Mouse (Mus musculus) heart, adult 11 months (tissue): ENCODE measurements around the gene Fmo1.

Experiments used
- DNase-seq: peaks from one replicate; pipeline ENCODE4 v3.0.0; 2022

The Fmo1 gene

DNA sequence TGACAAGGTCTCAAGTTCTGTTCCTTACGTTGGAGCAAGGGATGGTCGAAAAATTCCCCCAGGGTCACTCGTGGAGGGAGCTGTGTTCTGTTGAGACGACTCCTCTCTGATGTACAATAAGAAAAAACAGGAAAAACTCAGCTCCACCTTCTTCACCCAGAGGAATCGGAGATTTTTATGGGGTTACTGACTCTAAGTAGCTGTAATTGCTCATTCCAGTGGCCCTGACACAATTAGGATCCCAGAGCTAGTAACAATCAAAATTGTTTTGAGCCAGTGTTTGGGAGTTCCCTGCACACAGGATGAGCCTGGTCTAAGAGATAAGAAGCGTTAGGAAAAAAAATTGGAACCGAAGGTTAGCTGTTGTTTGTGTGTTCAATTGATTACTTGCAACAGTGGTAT lies at the start of gene Fmo1:
Gene Fmo1 (minus strand): TSS at position 331 of the 402 bp plus-strand sequence.
- DNase-seq: peak; percentile 96

- no peak for DNase-seq
These were observed 48.6 kb upstream of the Fmo1 start for GRCm38 (mm10) chr1:162914932-162915556.

GRCm38 (mm10) chr1:162912085-162912484 lies 45.7 kb upstream of the Fmo1 start:
- DNase-seq: no peak

GRCm38 (mm10) chr1:162901879-162902278 lies 35.5 kb upstream of the Fmo1 start:
- DNase-seq: no peak

GRCm38 (mm10) chr1:162897838-162898811 lies 31.7 kb upstream of the Fmo1 start, which contains the start of gene Fmo2:
TSS of gene Fmo2 (minus strand) at chr1:162898726.
- DNase-seq: peak; percentile 99

GRCm38 (mm10) chr1:162895900-162896299 lies 29.5 kb upstream of the Fmo1 start:
- DNase-seq: peak; percentile 92

GRCm38 (mm10) chr1:162893014-162893413 lies 26.6 kb upstream of the Fmo1 start:
- peak; percentile 96 for DNase-seq

GRCm38 (mm10) chr1:162891980-162892451 lies 25.6 kb upstream of the Fmo1 start:
- DNase-seq: peak; percentile 96

DNA sequence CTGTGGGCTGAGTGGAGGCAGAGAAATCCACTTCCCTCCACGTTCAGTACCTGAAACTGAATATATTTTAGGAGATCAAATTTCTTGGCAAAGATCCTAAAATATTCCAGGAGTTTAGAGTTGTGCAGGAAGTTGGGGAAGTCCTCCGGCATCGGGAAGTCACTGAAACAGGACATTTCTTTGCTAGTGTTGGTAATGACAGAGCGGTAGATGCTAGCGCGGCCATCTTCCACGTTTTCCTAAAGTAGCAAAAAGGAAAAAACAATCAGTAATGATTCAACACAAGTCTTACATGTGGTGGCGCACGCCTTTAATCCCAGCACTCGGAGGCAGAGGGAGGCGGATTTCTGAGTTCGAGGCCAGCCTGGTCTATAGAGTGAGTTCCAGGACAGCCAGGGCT lies 22.2 kb upstream of the Fmo1 start:
- DNase-seq: peak; percentile 93

DNA sequence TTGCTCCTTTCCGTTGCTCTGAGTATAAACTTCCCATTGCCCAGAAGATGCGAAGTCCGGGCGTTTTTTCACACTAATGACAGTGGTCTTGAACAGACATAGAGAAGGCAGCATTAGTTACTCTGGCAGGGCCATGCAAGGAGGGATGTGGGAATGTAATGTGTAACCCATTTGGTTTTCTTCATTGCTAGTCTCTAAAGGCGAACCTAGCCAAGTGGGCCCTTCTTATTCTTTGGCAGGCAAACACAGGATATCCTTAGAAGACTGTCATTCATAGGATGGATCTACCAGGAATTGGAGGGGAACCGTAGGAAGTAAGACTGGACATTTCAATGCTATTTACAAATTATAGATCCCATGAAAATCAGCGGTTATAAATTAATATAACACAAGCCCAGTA lies 21.2 kb upstream of the Fmo1 start:
- peak; percentile 94 for DNase-seq

DNA sequence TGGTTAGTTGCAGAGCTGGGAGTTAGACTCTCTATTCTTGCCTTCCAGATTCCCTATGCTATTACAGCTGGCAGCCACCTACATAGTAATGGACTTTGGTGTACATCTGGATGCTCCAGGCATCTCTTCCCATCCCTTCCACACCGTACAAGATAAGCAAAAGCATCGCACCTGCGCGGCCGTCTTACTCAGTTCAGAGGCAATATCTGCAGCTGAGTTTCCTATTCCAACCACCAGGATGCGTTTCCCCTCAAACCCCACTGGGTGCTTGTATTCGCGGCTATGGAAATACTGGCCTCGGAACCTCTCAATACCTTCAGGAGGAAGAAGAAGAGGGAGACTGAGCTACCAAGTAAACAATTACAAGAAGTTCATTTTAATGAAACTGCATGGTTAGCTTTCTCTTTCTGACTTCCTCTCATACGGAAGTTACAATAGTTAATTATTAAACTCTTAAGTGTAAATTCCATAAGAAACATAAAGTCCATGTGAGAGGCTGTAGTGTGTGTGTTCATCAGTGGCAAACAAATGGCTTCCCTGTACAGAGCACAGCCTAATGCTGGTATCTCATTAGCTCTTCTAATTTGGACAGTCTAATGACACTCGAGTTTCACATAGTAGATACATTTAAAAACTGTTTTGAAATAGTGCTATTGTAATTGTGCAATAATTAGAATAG lies 19.9 kb upstream of the Fmo1 start:
- DNase-seq: no peak

- peak; percentile 92 for DNase-seq
These were observed 16.3 kb upstream of the Fmo1 start for GRCm38 (mm10) chr1:162882681-162883080.

- peak; percentile 95 for DNase-seq
These were observed 13.4 kb upstream of the Fmo1 start for GRCm38 (mm10) chr1:162879595-162880369.

DNA sequence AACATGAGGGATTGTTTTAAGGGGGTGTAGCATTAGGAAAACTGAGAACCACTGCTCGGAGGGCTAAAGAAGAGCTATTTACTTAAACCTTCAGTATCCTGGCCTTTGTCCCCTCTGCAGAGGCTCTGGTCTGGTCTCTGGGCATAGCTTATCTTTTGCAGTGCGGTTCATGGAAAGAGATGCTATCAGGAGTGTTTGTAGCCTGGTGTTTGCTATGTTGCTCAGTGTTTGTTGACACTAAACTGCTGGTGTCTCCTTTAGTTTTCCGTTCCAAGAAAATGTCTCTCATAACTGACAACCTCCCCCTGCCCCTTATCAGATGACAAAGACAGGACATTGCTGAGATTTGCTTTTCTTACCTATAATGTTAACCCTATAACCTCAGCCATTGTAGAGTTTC lies 8.7 kb upstream of the Fmo1 start:
- DNase-seq: peak; percentile 82

DNA sequence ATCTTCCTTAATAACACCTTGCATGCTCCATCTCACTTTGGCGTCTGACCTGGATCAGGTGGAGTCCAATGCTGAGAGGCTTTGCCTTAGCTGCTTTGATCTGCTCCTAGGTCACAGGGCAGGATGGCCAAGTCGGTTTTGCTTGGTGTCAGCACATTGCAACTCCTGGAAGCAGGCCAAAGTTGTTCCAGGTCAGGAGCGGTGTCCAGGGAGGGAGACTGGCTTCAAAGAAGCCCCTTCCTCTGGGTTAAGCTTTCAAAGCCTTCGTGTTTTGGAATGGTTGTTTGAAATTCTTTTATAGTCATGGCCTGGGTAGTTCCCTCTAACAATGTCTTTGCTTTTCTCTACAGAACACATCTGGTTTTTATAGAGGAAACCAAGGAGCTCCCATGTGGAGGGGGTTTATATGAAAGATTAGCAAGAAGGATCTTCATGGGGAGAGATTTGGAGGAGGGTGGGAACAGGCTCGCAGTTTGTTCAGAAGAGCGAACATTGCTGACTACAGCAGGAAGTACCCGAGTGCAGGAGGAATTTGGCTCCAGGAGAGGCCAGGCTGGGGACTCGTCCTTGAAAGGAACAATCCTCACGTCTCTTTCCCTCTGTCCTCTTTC lies 5.4 kb upstream of the Fmo1 start:
- DNase-seq: peak; percentile 92

DNA sequence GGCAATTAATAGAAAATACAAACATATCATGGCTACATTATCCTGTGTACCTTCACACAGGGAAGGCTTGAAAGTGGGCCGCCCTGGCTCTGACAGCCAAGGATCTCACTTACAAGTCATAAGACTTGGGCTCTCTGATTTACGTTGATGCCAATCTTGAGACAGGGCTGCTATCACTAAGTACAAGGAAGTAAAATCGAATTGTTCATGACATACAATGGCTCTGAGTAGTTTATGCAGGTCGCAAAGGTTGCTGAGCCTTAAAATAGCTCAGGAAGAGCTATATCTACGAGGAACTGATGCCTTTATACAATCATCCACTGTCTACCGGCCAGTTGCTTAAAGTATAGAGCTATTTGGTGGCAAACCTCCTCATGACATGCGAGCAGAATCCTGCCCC lies 4.6 kb upstream of the Fmo1 start:
- DNase-seq: peak; percentile 46

GRCm38 (mm10) chr1:162867396-162867795 lies 986 bp upstream of the Fmo1 start:
- DNase-seq: peak; percentile 25

DNA sequence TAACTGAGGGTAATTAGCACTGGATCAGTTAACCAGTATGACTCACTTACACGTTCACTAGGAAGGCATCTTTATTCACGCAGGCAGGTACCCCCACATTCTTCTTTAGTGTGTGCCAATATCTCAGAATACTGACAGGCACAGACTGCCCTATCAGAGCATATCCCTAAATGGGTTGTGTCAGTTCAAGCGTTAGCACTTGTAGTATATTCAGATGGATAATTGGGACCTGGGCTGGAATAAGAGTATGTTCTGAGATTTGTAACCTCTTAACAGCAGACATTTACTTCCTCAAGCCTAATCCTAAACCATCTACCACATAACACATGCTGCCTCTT lies 948 bp downstream of the Fmo1 start:
- peak; percentile 64 for DNase-seq

DNA sequence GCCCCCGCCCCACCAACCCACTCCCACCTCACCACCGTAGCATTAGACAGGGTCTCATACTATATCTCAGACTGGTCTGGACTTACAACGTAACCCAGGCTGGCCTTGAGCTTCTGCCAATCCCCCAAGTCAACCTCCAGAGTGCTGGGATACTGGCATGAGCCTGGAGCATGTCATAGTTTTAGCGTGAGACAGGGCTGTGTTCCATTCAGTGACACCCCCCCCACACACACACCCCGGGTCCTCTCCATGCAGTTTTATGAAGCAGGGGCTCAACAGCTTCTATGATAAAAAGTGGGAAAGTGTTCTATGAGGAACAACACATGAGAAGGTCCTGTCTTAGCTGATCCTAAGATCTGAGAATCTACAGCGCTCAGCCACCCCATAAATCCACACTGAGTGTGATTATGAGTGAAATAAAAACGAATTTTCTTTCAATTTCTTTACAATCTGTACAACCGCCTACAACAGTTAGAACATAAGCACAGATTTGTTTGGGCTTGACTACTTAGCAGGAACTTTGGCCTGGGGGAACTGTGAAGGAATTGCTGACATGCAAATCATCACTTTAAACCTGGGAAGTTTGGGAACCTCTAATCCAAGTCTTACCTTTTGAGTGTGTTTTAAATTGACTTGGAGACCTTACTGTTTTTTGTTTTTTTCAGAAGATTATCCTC lies 1.5 kb downstream of the Fmo1 start:
- peak; percentile 87 for DNase-seq

DNA sequence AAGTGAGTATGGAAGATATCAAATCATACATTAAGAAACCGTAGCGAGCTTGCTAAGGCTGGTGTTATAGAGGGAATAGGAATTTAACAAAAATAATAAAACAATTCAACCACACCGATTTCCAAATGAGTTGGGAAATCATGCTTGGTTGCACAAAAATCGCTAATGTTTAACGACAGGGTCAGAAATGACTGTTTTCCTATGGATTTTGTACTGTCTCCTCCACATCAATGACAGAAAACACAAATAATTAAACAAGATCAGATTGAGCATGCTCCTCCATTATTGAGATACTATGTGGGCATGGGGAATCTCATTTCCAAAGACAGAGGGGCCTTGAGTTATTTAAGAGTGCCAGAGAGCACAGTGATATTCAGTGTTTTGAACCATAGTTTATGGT lies 2.1 kb downstream of the Fmo1 start:
- no peak for DNase-seq

GRCm38 (mm10) chr1:162863579-162863978 lies 2.8 kb downstream of the Fmo1 start:
- peak; percentile 85 for DNase-seq

- peak; percentile 70 for DNase-seq
These were observed 4.1 kb downstream of the Fmo1 start for GRCm38 (mm10) chr1:162862328-162862727.
